Mouse (Mus musculus): ENCODE measurements around the gene Ski. TPM values are rescaled to one million over a fixed set of nuclear protein-coding genes. Genes with fewer than 3 reads are reported as not detected.

Gene Ski
- total and polyA plus RNA-seq, 3 experiments, result 59.7 to 103 (median 63.8) TPM

GRCm38 (mm10) chr4:155150276-155151113 lies 71.9 kb downstream of the Ski start:
- peak; percentile 94 for DNase-seq

- DNase-seq, result no peak
Observed at GRCm38 (mm10) chr4:155149941-155150275, 72.5 kb downstream of the Ski start.

- peak; percentile 77 for DNase-seq
Observed at GRCm38 (mm10) chr4:155148910-155149698, 73.3 kb downstream of the Ski start.

- DNase-seq, result no peak
Observed at GRCm38 (mm10) chr4:155148453-155148852, 73.9 kb downstream of the Ski start.

GRCm38 (mm10) chr4:155146107-155146823 lies 76.1 kb downstream of the Ski start:
- DNase-seq, result no peak

- DNase-seq, result no peak
Observed at GRCm38 (mm10) chr4:155144548-155145180, 77.7 kb downstream of the Ski start.

- DNase-seq, result peak; percentile 66
Observed at GRCm38 (mm10) chr4:155143871-155144502, 78.4 kb downstream of the Ski start.

- DNase-seq, result no peak
Observed at GRCm38 (mm10) chr4:155143411-155143810, 79.0 kb downstream of the Ski start.

- no peak for DNase-seq
Observed at GRCm38 (mm10) chr4:155142836-155143235, 79.6 kb downstream of the Ski start.

- DNase-seq, result peak; percentile 78
Observed at GRCm38 (mm10) chr4:155140795-155141265, 81.6 kb downstream of the Ski start.

- DNase-seq, result peak; percentile 41
Observed at GRCm38 (mm10) chr4:155140150-155140549, 82.2 kb downstream of the Ski start.

- DNase-seq, result no peak
Observed at GRCm38 (mm10) chr4:155139281-155140045, 82.9 kb downstream of the Ski start.

GRCm38 (mm10) chr4:155138451-155138850 lies 83.9 kb downstream of the Ski start:
- no peak for DNase-seq

GRCm38 (mm10) chr4:155137891-155138290 lies 84.5 kb downstream of the Ski start:
- no peak for DNase-seq

GRCm38 (mm10) chr4:155135909-155136585 lies 86.3 kb downstream of the Ski start:
- DNase-seq, result no peak

- DNase-seq, result no peak
Observed at GRCm38 (mm10) chr4:155134686-155135172, 87.7 kb downstream of the Ski start.

- peak; percentile 65 for DNase-seq
Observed at GRCm38 (mm10) chr4:155133658-155134417, 88.6 kb downstream of the Ski start.

GRCm38 (mm10) chr4:155133188-155133587 lies 89.2 kb downstream of the Ski start:
- no peak for DNase-seq

- peak; percentile 63 for DNase-seq
Observed at GRCm38 (mm10) chr4:155130616-155131015, 91.8 kb downstream of the Ski start.

Measured in adrenal gland, adult 2 months (tissue).